Mouse (Mus musculus) heart, postnatal 0 days (tissue): ENCODE measurements around the gene Wnt2b.

Experiments used
- CTCF ChIP-seq: IDR thresholded peaks from 2 replicates; pipeline ENCODE4 v1.5.1; 2016; ENCODE audit warnings: antibody characterized with exemption, control low read depth, low read depth
- EP300 ChIP-seq: IDR thresholded peaks from 2 replicates; pipeline ENCODE4 v1.6.1; 2016; ENCODE audit warnings: antibody characterized with exemption, low read depth

- TF ChIP-seq CTCF (no peak), EP300 (no peak)
Observed at GRCm38 (mm10) chr3:105008070-105008469, 46.3 kb upstream of the Wnt2b start.
